Mouse (Mus musculus): ENCODE data around the gene Olfr172. TPM values are rescaled to one million over a fixed set of nuclear protein-coding genes. Genes with fewer than 3 reads are reported as not detected.
A peak's percentile ranks its signal among the peaks of the same experiment; 100 is the strongest.

Olfr172 gene
- not detected in 2 replicates for polyA plus RNA-seq (2016; fragmentation: Nextera tagmentation; extraction: Ambion mirVana)

- Histone ChIP-seq H3K4me3 (no peak within 1 kb of the TSS), H3K9me3 (no peaks in the 10 kb centered on the region), H3K36me3 (no peaks in the 10 kb centered on the region), H3K27ac (no peak within 1 kb of the TSS), H3K4me1 (no peaks in the 10 kb centered on the region), H3K27me3 (ENCODE audit: insufficient read depth, poor library complexity, severe bottlenecking) (no peaks in the 10 kb centered on the region)
- no peak for DNase-seq (ENCODE audit: low spot score)
- WGBS = 80% methylated on average over 1 of the region's 1 CpGs
These were observed at the start of gene Olfr172 for GRCm38 (mm10) chr16:58763076-58763475. Olfr172 (minus strand) TSS chr16:58763176.

- H3K4me3 ChIP-seq = no peak within 1 kb of the TSS
- no peaks in the 10 kb centered on the region for H3K9me3 ChIP-seq
- no peaks in the 10 kb centered on the region for H3K36me3 ChIP-seq
- 63% methylated on average over 2 of the region's 2 CpGs for WGBS
- DNase-seq (ENCODE audit: low spot score) = no peak
- no peaks in the 10 kb centered on the region for H3K27me3 ChIP-seq (ENCODE audit: insufficient read depth, poor library complexity, severe bottlenecking)
- no peak within 1 kb of the TSS for H3K27ac ChIP-seq
- H3K4me1 ChIP-seq = no peaks in the 10 kb centered on the region
These were observed 37.2 kb upstream of the Olfr172 start, which contains the start of gene Olfr173 for GRCm38 (mm10) chr16:58800168-58800567. Olfr173 (minus strand) TSS chr16:58800268.

GRCm38 (mm10) chr16:58756191-58756590 lies 6.8 kb downstream of the Olfr172 start:
- no peak overlapping the region for H3K27ac ChIP-seq
- no peak for DNase-seq (ENCODE audit: low spot score)
- no peak overlapping the region for H3K4me3 ChIP-seq
- H3K9me3 ChIP-seq = no peaks in the 10 kb centered on the region
- no peaks in the 10 kb centered on the region for H3K36me3 ChIP-seq
- H3K4me1 ChIP-seq = no peaks in the 10 kb centered on the region
- H3K27me3 ChIP-seq (ENCODE audit: insufficient read depth, poor library complexity, severe bottlenecking) = no peaks in the 10 kb centered on the region

GRCm38 (mm10) chr16:58751314-58751713 lies 11.7 kb downstream of the Olfr172 start:
- no peaks in the 10 kb centered on the region for H3K27me3 ChIP-seq (ENCODE audit: insufficient read depth, poor library complexity, severe bottlenecking)
- no peak for DNase-seq (ENCODE audit: low spot score)
- peaks cover 6% of the 10 kb centered on the region for H3K4me1 ChIP-seq
- no peak overlapping the region for H3K4me3 ChIP-seq
- no peaks in the 10 kb centered on the region for H3K9me3 ChIP-seq
- H3K36me3 ChIP-seq = no peaks in the 10 kb centered on the region
- no peak overlapping the region for H3K27ac ChIP-seq
- WGBS = 22% methylated on average over 1 of the region's 1 CpGs

- H3K27me3 ChIP-seq (ENCODE audit: insufficient read depth, poor library complexity, severe bottlenecking) = no peaks in the 10 kb centered on the region
- no peaks in the 10 kb centered on the region for H3K9me3 ChIP-seq
- no peak overlapping the region for H3K4me3 ChIP-seq
- DNase-seq (ENCODE audit: low spot score) = no peak
- 30% methylated on average over 4 of the region's 4 CpGs for WGBS
- H3K4me1 ChIP-seq = peaks cover 6% of the 10 kb centered on the region
- no peak overlapping the region; the same call in 1 of the 2 replicates for H3K27ac ChIP-seq
- H3K36me3 ChIP-seq = no peaks in the 10 kb centered on the region
These were observed 16.3 kb downstream of the Olfr172 start for GRCm38 (mm10) chr16:58746715-58747114.

GRCm38 (mm10) chr16:58740751-58741150 lies 22.2 kb downstream of the Olfr172 start:
- no peak for DNase-seq (ENCODE audit: low spot score)
- H3K36me3 ChIP-seq = no peaks in the 10 kb centered on the region
- H3K27me3 ChIP-seq (ENCODE audit: insufficient read depth, poor library complexity, severe bottlenecking) = no peaks in the 10 kb centered on the region
- no peak overlapping the region for H3K4me3 ChIP-seq
- WGBS = 91% methylated on average over 5 of the region's 5 CpGs
- no peaks in the 10 kb centered on the region for H3K9me3 ChIP-seq
- H3K4me1 ChIP-seq = no peaks in the 10 kb centered on the region
- no peak overlapping the region for H3K27ac ChIP-seq

GRCm38 (mm10) chr16:58738800-58739199 lies 24.2 kb downstream of the Olfr172 start:
- 91% methylated on average over 1 of the region's 1 CpGs for WGBS
- no peak for DNase-seq (ENCODE audit: low spot score)
- Histone ChIP-seq H3K4me3 (no peak overlapping the region), H3K4me1 (no peaks in the 10 kb centered on the region), H3K36me3 (peaks cover 15% of the 10 kb centered on the region), H3K9me3 (no peaks in the 10 kb centered on the region), H3K27me3 (ENCODE audit: insufficient read depth, poor library complexity, severe bottlenecking) (no peaks in the 10 kb centered on the region), H3K27ac (no peak overlapping the region)

- no peaks in the 10 kb centered on the region for H3K27me3 ChIP-seq (ENCODE audit: insufficient read depth, poor library complexity, severe bottlenecking)
- H3K4me1 ChIP-seq = no peaks in the 10 kb centered on the region
- H3K27ac ChIP-seq = no peak overlapping the region
- H3K36me3 ChIP-seq = peaks cover 21% of the 10 kb centered on the region
- DNase-seq (ENCODE audit: low spot score) = no peak
- H3K9me3 ChIP-seq = no peaks in the 10 kb centered on the region
- WGBS = 71% methylated on average over 4 of the region's 4 CpGs
- H3K4me3 ChIP-seq = no peak overlapping the region
These were observed 24.8 kb downstream of the Olfr172 start for GRCm38 (mm10) chr16:58738205-58738604.

- peak overlapping the region; percentile 78 for H3K4me3 ChIP-seq
- H3K36me3 ChIP-seq = peaks cover 31% of the 10 kb centered on the region
- H3K27ac ChIP-seq = peak overlapping the region; percentile 94
- no peak for DNase-seq (ENCODE audit: low spot score)
- no peaks in the 10 kb centered on the region for H3K9me3 ChIP-seq
- H3K27me3 ChIP-seq (ENCODE audit: insufficient read depth, poor library complexity, severe bottlenecking) = no peaks in the 10 kb centered on the region
- WGBS = under 1% methylated on average over 27 of the region's 31 CpGs
- peaks cover 3% of the 10 kb centered on the region; the same call in 1 of the 2 replicates for H3K4me1 ChIP-seq
These were observed 34.8 kb downstream of the Olfr172 start for GRCm38 (mm10) chr16:58728176-58728671.

GRCm38 (mm10) chr16:58727477-58728131 lies 35.4 kb downstream of the Olfr172 start, which contains the start of gene Cldnd1:
Cldnd1 (plus strand) TSS chr16:58727910.
- H3K27me3 ChIP-seq (ENCODE audit: insufficient read depth, poor library complexity, severe bottlenecking) = no peaks in the 10 kb centered on the region
- H3K4me1 ChIP-seq = peaks cover 3% of the 10 kb centered on the region; the same call in 1 of the 2 replicates
- H3K27ac ChIP-seq = peak within 1 kb of the TSS; percentile 94
- peaks cover 25% of the 10 kb centered on the region for H3K36me3 ChIP-seq
- peak within 1 kb of the TSS; percentile 78 for H3K4me3 ChIP-seq
- no peaks in the 10 kb centered on the region for H3K9me3 ChIP-seq
- peak; percentile 99 for DNase-seq (ENCODE audit: low spot score)
- WGBS = 2% methylated on average over 35 of the region's 35 CpGs

- H3K27me3 ChIP-seq (ENCODE audit: insufficient read depth, poor library complexity, severe bottlenecking) = no peaks in the 10 kb centered on the region
- peak overlapping the region; percentile 78 for H3K4me3 ChIP-seq
- peaks cover 3% of the 10 kb centered on the region; the same call in 1 of the 2 replicates for H3K4me1 ChIP-seq
- H3K27ac ChIP-seq = peak overlapping the region; percentile 94; the same call in 1 of the 2 replicates
- no peaks in the 10 kb centered on the region for H3K9me3 ChIP-seq
- peaks cover 17% of the 10 kb centered on the region for H3K36me3 ChIP-seq
- DNase-seq (ENCODE audit: low spot score) = no peak
- 78% methylated on average over 11 of the region's 11 CpGs for WGBS
These were observed 36.1 kb downstream of the Olfr172 start for GRCm38 (mm10) chr16:58726680-58727476.

GRCm38 (mm10) chr16:58722292-58722691 lies 40.7 kb downstream of the Olfr172 start:
- H3K9me3 ChIP-seq = no peaks in the 10 kb centered on the region

GRCm38 (mm10) chr16:58718666-58719120 lies 44.3 kb downstream of the Olfr172 start, which contains the start of gene Gpr15:
Gpr15 (minus strand) TSS chr16:58719070.
- Histone ChIP-seq H3K9me3 (no peaks in the 10 kb centered on the region), H3K27ac (no peak within 1 kb of the TSS), H3K4me3 (no peak within 1 kb of the TSS), H3K4me1 (no peaks in the 10 kb centered on the region), H3K27me3 (ENCODE audit: insufficient read depth, poor library complexity, severe bottlenecking) (no peaks in the 10 kb centered on the region), H3K36me3 (no peaks in the 10 kb centered on the region)
- 88% methylated on average over 7 of the region's 7 CpGs for WGBS
- no peak for DNase-seq (ENCODE audit: low spot score)

More at GRCm38 (mm10) chr16:58722292-58722691, 40.7 kb downstream of the Olfr172 start:
- no peak overlapping the region for H3K4me3 ChIP-seq
- 72% methylated on average over 2 of the region's 2 CpGs for WGBS
- no peak overlapping the region for H3K27ac ChIP-seq
- DNase-seq (ENCODE audit: low spot score) = no peak
- no peaks in the 10 kb centered on the region for H3K36me3 ChIP-seq
- H3K27me3 ChIP-seq (ENCODE audit: insufficient read depth, poor library complexity, severe bottlenecking) = no peaks in the 10 kb centered on the region
- H3K4me1 ChIP-seq = no peaks in the 10 kb centered on the region

Measured in heart, embryonic 10.5 days (tissue).